Mouse (Mus musculus): ENCODE data around the gene Lgr5.

The Lgr5 gene

GRCm38 (mm10) chr10:115587301-115587969, at the start of gene Lgr5:
TSS of gene Lgr5 (minus strand) at chr10:115587780.
- DNase-seq (ENCODE audit: low read depth, low spot score) = no peak

- DNase-seq (ENCODE audit: low read depth, low spot score) = no peak
Measured at GRCm38 (mm10) chr10:115626678-115627077, 39.1 kb upstream of the Lgr5 start.

GRCm38 (mm10) chr10:115624957-115625356, 37.4 kb upstream of the Lgr5 start:
- DNase-seq (ENCODE audit: low read depth, low spot score) = no peak

GRCm38 (mm10) chr10:115623956-115624671, 36.5 kb upstream of the Lgr5 start:
- peak; percentile 10 for DNase-seq (ENCODE audit: low read depth, low spot score)

- DNase-seq (ENCODE audit: low read depth, low spot score) = no peak
Measured at GRCm38 (mm10) chr10:115623481-115623880, 35.9 kb upstream of the Lgr5 start.

- no peak for DNase-seq (ENCODE audit: low read depth, low spot score)
Measured at GRCm38 (mm10) chr10:115618288-115618856, 30.8 kb upstream of the Lgr5 start.

- peak; percentile 3 for DNase-seq (ENCODE audit: low read depth, low spot score)
Measured at GRCm38 (mm10) chr10:115617456-115618287, 30.1 kb upstream of the Lgr5 start.

- DNase-seq (ENCODE audit: low read depth, low spot score) = no peak
Measured at GRCm38 (mm10) chr10:115595748-115596147, 8.2 kb upstream of the Lgr5 start.

GRCm38 (mm10) chr10:115593651-115594050, 6.1 kb upstream of the Lgr5 start:
- DNase-seq (ENCODE audit: low read depth, low spot score) = no peak

- DNase-seq (ENCODE audit: low read depth, low spot score) = no peak
Measured at GRCm38 (mm10) chr10:115593221-115593620, 5.6 kb upstream of the Lgr5 start.

- no peak for DNase-seq (ENCODE audit: low read depth, low spot score)
Measured at GRCm38 (mm10) chr10:115587979-115588378, 399 bp upstream of the Lgr5 start.

GRCm38 (mm10) chr10:115586246-115587231, 1.0 kb downstream of the Lgr5 start:
- DNase-seq (ENCODE audit: low read depth, low spot score) = no peak

GRCm38 (mm10) chr10:115585491-115586245, 1.9 kb downstream of the Lgr5 start:
- DNase-seq (ENCODE audit: low read depth, low spot score) = no peak

GRCm38 (mm10) chr10:115584656-115585055, 2.9 kb downstream of the Lgr5 start:
- no peak for DNase-seq (ENCODE audit: low read depth, low spot score)

- no peak for DNase-seq (ENCODE audit: low read depth, low spot score)
Measured at GRCm38 (mm10) chr10:115583071-115583470, 4.5 kb downstream of the Lgr5 start.

GRCm38 (mm10) chr10:115581971-115582370, 5.6 kb downstream of the Lgr5 start:
- DNase-seq (ENCODE audit: low read depth, low spot score) = no peak

GRCm38 (mm10) chr10:115579494-115579893, 8.1 kb downstream of the Lgr5 start:
- peak; percentile 7 for DNase-seq (ENCODE audit: low read depth, low spot score)

- no peak for DNase-seq (ENCODE audit: low read depth, low spot score)
Measured at GRCm38 (mm10) chr10:115579076-115579475, 8.5 kb downstream of the Lgr5 start.

- DNase-seq (ENCODE audit: low read depth, low spot score) = no peak
Measured at GRCm38 (mm10) chr10:115571734-115572440, 15.7 kb downstream of the Lgr5 start.

Data from skeletal muscle tissue, adult 2 months (tissue).